Mouse (Mus musculus): ENCODE measurements around the gene Stat2. TPM values are rescaled to one million over a fixed set of nuclear protein-coding genes. Genes with fewer than 3 reads are reported as not detected.

Stat2 gene
- 6.2 and 8.3 TPM in 2 replicates for polyA plus RNA-seq (2012; rRNA removed)

DNA sequence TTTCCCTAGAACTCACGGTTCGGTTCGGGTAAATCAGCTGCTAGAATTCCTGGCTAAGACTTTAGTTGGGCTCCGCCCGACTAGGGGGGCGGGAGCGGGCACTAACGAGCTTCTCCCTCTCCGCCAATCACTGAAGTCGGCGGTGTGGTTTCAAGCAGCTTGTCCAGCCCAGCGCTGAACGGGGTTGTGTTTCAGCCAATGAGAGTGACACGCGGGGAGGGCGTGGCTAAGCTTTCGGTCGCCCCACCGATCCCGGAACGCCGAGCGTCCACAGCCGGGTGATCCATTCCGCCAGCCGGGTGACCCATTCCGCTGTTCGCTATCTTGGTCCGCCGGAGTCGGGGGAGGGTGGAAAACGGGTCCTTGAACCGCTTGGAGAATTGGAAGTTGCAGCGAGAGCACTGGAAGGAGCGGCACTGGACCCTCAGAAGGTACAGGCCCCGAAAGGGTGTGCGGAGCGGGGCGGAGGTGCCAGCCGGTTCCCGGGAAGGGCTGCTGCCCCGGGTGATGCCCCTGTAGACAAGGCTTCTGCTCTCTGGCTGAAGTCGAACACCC is at the start of gene Stat2:
Gene Stat2, plus strand, starts transcription at position 273 of the 555 bp plus-strand sequence.

DNA sequence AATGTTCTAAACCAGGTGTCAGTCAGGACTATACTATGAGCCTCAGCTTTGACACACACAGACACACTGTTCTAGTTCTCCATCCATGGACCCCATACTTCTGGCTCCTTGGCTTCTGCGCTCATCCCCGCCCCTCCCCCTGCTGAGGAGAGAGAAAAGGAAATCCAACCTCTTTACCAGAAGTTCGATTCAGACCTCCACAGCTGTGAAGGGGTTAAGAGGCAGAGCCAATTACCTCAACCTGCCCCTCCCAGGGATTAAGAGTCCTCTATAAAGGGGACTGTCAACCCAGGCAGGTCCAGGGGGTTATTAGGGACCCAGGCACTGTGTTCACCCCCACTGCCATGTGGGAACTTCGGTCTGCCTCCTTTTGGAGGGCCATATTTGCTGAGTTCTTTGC is 44.8 kb upstream of the Stat2 start, which contains the start of gene Mip:
Gene Mip, plus strand, starts transcription at position 301 of the 400 bp plus-strand sequence.

DNA sequence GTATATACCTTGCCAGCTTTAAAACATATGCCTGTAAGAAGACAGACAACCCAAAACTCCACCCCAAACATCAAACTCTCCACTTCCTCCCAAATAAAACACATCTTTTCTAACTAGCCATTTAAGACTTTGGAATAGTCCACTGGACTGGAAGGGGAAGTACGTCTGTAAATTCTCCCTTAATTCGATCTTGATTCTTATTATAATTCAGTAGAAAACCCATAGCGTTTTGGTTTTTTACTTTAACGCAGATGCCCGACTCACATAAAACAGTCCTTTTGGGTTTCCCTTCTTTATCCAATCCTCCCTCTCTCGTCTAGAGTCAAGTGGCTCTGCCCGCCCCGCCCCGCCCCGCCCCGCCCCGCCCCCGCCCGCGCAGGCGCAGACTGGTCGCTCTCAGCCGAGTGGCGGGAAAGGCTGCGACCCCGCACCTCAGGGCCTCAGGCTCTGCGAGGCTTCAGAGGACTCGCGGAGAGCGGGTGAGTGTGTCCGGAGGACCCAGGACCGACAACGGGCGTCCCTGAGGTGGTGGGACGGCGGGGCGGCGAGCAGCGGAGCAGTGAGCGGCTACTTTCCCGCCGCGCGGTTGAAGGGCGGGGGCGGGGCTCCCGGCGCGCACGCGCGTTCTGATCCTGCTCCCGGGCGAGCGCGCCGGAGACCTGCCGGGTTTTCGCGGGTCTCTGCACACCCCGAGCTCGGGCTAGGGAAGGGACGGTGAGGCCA is 38.5 kb upstream of the Stat2 start, which contains the start of gene Timeless:
Gene Timeless, plus strand, starts transcription at position 369 of the 723 bp plus-strand sequence.

DNA sequence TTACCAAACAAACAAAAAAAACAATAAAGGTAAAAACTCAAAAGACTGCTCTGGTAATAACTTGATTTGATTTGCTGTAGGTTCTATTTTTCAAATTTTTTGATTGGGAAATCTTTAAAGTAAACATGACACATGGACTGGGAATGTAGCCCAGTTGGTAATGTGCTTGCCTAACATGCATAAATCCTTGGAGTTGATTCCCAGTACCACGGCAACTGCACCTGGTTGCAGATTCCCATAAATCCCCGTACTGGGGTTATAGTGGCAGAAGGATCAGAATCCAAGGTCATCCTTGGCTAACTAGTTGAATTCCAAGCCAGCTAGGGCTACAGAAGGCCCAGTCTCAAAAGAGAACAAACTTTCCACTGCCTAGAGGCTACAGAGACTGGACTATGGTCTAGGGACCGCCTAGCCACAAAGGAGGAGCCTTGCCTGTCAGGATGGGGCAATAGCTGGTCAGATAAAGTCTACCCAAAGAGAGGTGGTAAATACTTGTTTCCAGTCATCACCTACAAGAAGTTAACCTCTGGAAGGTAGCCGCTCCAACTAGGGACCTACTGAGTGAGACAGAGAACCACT is 16.6 kb upstream of the Stat2 start, which contains the start of gene Apon:
Gene Apon, plus strand, starts transcription at position 420 of the 579 bp plus-strand sequence.

DNA sequence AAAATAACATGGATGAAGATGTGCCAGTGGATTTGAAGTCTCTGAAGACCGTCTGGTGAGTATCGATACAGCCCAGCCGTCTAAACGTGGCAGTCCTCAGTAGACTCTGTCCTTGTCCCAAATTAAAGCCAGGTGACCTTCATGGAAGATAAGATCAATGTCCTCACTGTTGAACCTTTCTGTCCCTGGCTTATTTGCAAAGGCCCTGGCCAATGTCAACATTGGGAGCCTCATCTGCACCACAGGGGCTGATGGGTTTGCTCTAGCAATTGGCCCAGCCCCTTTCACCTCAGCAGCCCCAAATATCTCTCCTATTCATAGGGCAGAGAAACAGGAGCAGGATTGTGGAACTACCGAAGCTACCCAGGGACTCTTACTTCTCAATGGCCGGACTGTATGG is 2.0 kb upstream of the Stat2 start, which contains the start of gene Apof:
Gene Apof, plus strand, starts transcription at position 301 of the 400 bp plus-strand sequence.

DNA sequence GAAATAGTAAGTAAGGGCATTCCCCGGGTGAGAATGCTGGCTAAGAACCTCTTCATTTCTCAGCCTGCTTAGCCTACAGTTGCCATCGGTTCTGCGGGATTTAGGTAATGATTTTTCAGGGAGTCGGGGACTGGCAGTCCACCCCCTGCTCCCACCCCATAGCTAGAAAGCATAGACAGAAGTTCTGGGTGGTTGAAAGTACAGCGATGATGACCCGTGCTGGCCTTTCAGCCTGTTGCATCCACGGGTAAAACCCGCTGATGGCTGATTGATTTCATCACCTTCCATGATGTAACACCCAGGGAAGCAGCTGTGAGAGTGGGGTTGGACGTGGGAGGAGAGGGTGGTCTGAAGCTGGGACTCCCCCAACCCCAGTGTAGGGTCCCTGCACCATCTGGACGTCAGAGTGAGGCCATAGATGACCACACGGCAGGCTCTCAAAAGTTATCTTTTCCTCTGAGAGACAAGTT is 28.4 kb downstream of the Stat2 start, which contains the start of gene Il23a:
Gene Il23a, minus strand, starts transcription at position 51 of the 470 bp plus-strand sequence.

DNA sequence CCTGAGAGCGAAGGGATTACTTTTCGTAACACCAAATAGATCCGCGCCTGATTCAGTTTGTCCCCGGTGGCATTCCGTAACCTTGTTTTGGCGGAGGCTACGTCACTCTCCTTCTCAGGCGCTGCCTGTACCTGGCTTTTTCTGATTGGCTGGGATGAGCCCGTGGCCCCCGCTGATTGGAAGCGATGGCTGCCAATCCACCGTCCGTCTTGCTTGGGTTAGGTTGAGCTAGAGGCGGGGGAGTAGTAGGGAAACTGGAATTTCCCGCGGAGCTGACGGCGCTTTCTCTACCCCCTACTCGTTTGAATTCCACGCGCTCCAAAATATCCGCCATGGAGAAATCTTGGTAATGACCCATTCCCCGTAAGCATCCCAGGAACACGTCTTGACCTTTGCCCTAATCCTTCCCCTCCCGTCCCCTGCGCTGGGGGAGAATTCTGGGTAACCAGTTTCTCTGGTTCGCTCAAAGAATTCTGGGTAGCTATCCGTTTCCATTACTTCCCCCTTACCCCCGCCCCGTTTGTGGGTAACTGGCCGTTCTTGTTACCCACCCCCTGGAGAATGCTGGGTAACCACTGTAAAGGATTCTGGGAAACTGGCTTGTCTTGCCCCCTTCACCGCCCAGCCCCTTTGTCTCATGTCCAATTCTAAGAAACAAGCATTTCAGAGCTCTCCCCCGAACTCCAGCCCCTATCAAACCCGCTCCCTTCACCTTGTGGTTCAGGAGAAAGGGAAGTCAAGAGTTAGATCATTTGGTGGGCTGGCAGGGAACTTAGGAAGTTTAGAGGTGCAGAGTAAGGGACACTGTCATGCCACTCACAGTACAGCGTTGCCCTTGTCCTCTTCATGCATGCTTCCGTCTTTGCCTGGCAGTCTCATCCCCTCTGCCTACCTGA is 33.0 kb downstream of the Stat2 start, which contains the start of gene Pan2:
Gene Pan2, plus strand, starts transcription at position 210 of the 896 bp plus-strand sequence.

DNA sequence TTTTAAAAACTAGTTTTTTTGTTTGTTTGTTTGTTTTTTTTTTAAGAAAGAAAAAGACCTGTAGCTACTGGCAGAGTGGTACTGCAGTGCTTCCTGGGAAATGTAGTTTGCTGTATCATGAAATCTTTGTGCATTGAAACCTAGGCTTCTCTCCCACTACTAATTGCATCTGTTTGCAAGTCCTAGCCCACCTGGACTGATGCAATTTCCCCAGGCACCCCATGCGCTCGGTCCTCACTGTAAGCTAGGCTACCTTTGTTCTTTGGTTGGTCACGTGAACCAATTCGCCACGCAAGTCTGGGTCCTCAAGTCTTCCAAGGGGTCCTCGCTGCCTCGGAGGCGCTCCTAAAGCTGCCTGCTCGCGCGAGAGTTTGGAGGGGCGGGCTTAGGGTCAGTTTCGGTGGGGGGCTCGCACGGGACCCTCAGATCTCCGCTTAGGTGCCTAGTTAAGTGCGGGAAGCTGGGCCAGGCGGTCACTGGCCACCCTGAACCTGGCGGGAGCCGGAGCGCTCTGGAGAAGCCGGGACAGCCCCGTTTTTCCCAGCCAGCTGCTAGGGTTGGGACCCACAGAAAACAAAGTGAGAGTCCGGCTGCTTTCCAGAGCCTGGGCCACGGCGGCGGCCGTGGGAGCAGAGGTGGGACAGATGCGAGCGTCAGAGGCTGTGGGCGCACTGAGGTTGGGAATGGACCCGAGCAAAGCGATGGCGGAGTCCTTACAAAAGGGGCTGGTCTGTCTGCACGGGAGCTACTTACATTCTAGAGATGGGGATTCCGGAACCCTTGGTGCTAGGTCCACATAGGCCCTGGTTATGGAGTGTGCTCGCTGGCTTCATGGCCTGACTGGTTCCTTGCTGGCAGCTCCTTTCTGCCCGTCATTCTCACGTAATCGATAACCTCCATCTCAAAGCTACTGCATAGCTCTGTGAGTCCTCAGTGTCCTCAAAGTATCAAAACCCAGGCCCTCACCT is 52.1 kb downstream of the Stat2 start, which contains the start of gene Cnpy2:
Gene Cnpy2, plus strand, starts transcription at position 319 of the 968 bp plus-strand sequence.

DNA sequence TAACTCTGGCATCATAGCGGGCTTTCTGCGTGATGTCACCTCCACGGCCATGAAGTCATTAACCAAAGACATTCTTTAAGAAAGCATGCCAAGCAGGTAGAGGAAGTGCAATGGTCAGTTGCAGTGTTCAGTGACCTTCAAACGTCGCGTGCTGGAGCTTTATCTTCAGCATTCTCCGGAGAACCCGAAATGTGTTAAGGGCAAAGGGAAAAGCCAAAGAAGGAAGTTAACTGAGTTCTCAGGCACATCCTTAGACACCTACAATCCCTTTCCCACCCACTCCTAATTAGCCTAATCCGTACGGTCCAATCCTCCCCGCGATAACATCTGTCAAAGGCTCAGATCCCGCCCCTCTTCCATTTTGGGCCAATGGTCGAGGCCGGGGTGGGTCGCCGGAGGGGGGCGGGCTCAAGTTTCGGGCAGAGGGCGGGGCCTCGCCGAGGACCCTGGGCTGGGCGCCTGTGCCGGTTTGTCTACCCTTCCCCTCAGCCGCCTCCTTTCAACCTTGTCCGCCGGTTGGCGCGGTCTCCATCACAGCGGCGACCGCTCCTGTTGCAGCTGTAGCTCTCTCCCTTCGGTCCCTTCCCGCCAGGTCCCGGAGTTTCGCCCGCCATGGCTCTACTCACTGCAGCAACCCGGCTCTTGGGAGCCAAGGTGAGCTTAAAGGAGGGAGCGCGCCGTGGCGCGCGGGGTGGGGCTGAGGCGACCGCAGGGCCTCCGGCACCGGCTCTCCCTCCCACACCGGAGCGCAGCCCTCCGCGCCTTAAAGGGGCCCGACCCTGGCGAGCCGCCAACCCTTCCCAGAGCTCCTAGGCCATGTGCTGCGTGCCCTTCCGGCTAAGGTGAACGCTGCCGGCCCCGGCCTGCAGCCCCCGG is 67.2 kb downstream of the Stat2 start, which contains the start of gene Cs:
Gene Cs, plus strand, starts transcription at position 429 of the 876 bp plus-strand sequence.

Other genes starting within 250 kb of the Stat2 start
- gene Naca, start 235.0 kb upstream of the Stat2 start, polyA plus RNA-seq (2012; rRNA removed): 93.0 and 122 TPM in 2 replicates
- 19.7 and 55.6 TPM in 2 replicates for gene Ptges3, start 211.6 kb upstream of the Stat2 start, polyA plus RNA-seq (2012; rRNA removed)
- 2,777 and 4,847 TPM in 2 replicates for gene Atp5b, start 187.3 kb upstream of the Stat2 start, polyA plus RNA-seq (2012; rRNA removed)
- gene Baz2a, start 179.0 kb upstream of the Stat2 start, polyA plus RNA-seq (2012; rRNA removed): 9.9 and 13.8 TPM in 2 replicates
- 38.4 and 39.6 TPM in 2 replicates for gene Rbms2, start 90.3 kb upstream of the Stat2 start, polyA plus RNA-seq (2012; rRNA removed)
- gene Gls2, start 76.1 kb upstream of the Stat2 start, polyA plus RNA-seq (2012; rRNA removed): 3.0 and 3.8 TPM in 2 replicates
- gene Spryd4, start 58.8 kb upstream of the Stat2 start, polyA plus RNA-seq (2012; rRNA removed): 5.6 and 6.4 TPM in 2 replicates
- not detected in 2 replicates for gene Mip, start 44.7 kb upstream of the Stat2 start, polyA plus RNA-seq (2012; rRNA removed)
- gene Timeless, start 38.5 kb upstream of the Stat2 start, polyA plus RNA-seq (2012; rRNA removed): 0.65 and 1.6 TPM in 2 replicates
- gene Apon, start 16.5 kb upstream of the Stat2 start, polyA plus RNA-seq (2012; rRNA removed): 0.10 TPM in 1 of 2 replicates, not detected in the other
- gene Apof, start 1.9 kb upstream of the Stat2 start, polyA plus RNA-seq (2012; rRNA removed): 0.87 and 0.95 TPM in 2 replicates
- 0.04 TPM in 1 of 2 replicates, not detected in the other for gene Il23a, start 28.2 kb downstream of the Stat2 start, polyA plus RNA-seq (2012; rRNA removed)
- gene Pan2, start 32.8 kb downstream of the Stat2 start, polyA plus RNA-seq (2012; rRNA removed): 5.9 and 9.0 TPM in 2 replicates
- gene Cnpy2, start 51.9 kb downstream of the Stat2 start, polyA plus RNA-seq (2012; rRNA removed): 10.5 and 16.3 TPM in 2 replicates
- 146 and 160 TPM in 2 replicates for gene Cs, start 67.2 kb downstream of the Stat2 start, polyA plus RNA-seq (2012; rRNA removed)
- gene Coq10a, start 98.4 kb downstream of the Stat2 start, polyA plus RNA-seq (2012; rRNA removed): 8.6 and 9.5 TPM in 2 replicates
- 7.5 and 9.2 TPM in 2 replicates for gene Ankrd52, start 106.6 kb downstream of the Stat2 start, polyA plus RNA-seq (2012; rRNA removed)
- 0.83 and 0.84 TPM in 2 replicates for gene Slc39a5, start 130.7 kb downstream of the Stat2 start, polyA plus RNA-seq (2012; rRNA removed)
- 9.5 and 10.9 TPM in 2 replicates for gene Nabp2, start 140.9 kb downstream of the Stat2 start, polyA plus RNA-seq (2012; rRNA removed)
- gene Rnf41, start 141.1 kb downstream of the Stat2 start, polyA plus RNA-seq (2012; rRNA removed): 7.1 and 8.2 TPM in 2 replicates
- gene Smarcc2, start 188.7 kb downstream of the Stat2 start, polyA plus RNA-seq (2012; rRNA removed): 32.1 and 38.8 TPM in 2 replicates
- gene Myl6, start 223.6 kb downstream of the Stat2 start, polyA plus RNA-seq (2012; rRNA removed): 404 and 639 TPM in 2 replicates
- 1.6 and 1.9 TPM in 2 replicates for gene Myl6b, start 228.1 kb downstream of the Stat2 start, polyA plus RNA-seq (2012; rRNA removed)

Measured in stomach, adult 2 months (tissue).